Comparison of ENCODE assay signal across 29 mouse cellular contexts in genomic region chr2:84217116-84217515, GRCm38 (mm10).
DNase-seq lines count a peak whose midpoint lies in the region; ATAC-seq lines count a peak whose summit lies in the region.
"Had no signal": no experiment of that assay in that cellular context is flagged by ENCODE, and none has a peak within 500 bp of the region (broad histone marks: within the 10 kb centered on the region; RNA-seq: fewer than 3 reads in every experiment).

No protein-coding gene starts in this region.

- no peak overlapping the region for H3K4me3 ChIP-seq in midbrain, embryonic 11.5 days (ENCODE audit: low read depth, low read length)
- H3K4me3 ChIP-seq in midbrain, embryonic 15.5 days: no peak overlapping the region
- H3K4me3 ChIP-seq: embryonic facial prominence, embryonic 13.5 days; embryonic facial prominence, embryonic 15.5 days; erythroblast, embryonic 14.5 days; forebrain, embryonic 10.5 days; forebrain, embryonic 13.5 days; forebrain, embryonic 15.5 days had no signal

- no peaks in the 10 kb centered on the region for H3K9me3 ChIP-seq in midbrain, embryonic 11.5 days (ENCODE audit: control insufficient read depth, low read length)
- H3K9me3 ChIP-seq in midbrain, embryonic 15.5 days: no peaks in the 10 kb centered on the region
- H3K9me3 ChIP-seq: embryonic facial prominence, embryonic 13.5 days; embryonic facial prominence, embryonic 15.5 days; forebrain, embryonic 10.5 days; forebrain, embryonic 13.5 days; forebrain, embryonic 15.5 days; G1E had no signal

- ATAC-seq in midbrain, embryonic 11.5 days (ENCODE audit: low FRiP score): no peak
- no peak for ATAC-seq in midbrain, embryonic 15.5 days (replicated peaks)
- peak; percentile 81 for ATAC-seq in common myeloid progenitor, adult 5-6 weeks (replicated peaks; ENCODE audit: low read depth, poor library complexity, severe bottlenecking)
- peak; percentile 58 to 80; a peak in 3 of 4 replicates for ATAC-seq in hematopoietic stem cell, adult 5-6 weeks (replicated peaks in 1 of 2; ENCODE audit: insufficient read depth in 1 of 2, low FRiP score in 2 of 2, low TSS enrichment in 1 of 2, low read depth in 1 of 2, poor library complexity in 2 of 2, severe bottlenecking in 2 of 2)
- peak; percentile 57; the same call in 1 of the 2 replicates for ATAC-seq in megakaryocyte progenitor cell, adult 5-6 weeks (replicated peaks; ENCODE audit: poor library complexity)
- ATAC-seq: activated CD4-positive, CD25-positive, alpha-beta regulatory T cell, adult 4 months; CD4-positive, CD25-positive, alpha-beta regulatory T cell, adult 4 months; forebrain, embryonic 13.5 days; forebrain, embryonic 15.5 days; Patski had no signal

- 82% methylated on average over 1 of the region's 1 CpGs for WGBS in midbrain, embryonic 11.5 days
- 69% methylated on average over 1 of the region's 1 CpGs for WGBS in midbrain, embryonic 15.5 days

- intact Hi-C loops in gastrocnemius, postnatal 14 days (cut with DNase I; ENCODE audit: low total_unique reads): no loop called here

- H3K36me3 ChIP-seq in midbrain, embryonic 11.5 days (ENCODE audit: control insufficient read depth, insufficient read depth, low read length): no peaks in the 10 kb centered on the region
- no peaks in the 10 kb centered on the region for H3K36me3 ChIP-seq in midbrain, embryonic 15.5 days (replicated peaks)
- H3K36me3 ChIP-seq: embryonic facial prominence, embryonic 13.5 days; embryonic facial prominence, embryonic 15.5 days; forebrain, embryonic 10.5 days; forebrain, embryonic 15.5 days; G1E had no signal

- no peak overlapping the region for H3K9ac ChIP-seq in midbrain, embryonic 11.5 days (ENCODE audit: low read length)
- H3K9ac ChIP-seq in midbrain, embryonic 15.5 days: no peak overlapping the region
- H3K9ac ChIP-seq: embryonic facial prominence, embryonic 13.5 days; embryonic facial prominence, embryonic 15.5 days; forebrain, embryonic 13.5 days; forebrain, embryonic 15.5 days had no signal

- no peaks in the 10 kb centered on the region for H3K27me3 ChIP-seq in midbrain, embryonic 11.5 days (ENCODE audit: control insufficient read depth, insufficient read depth, low read length)
- no peaks in the 10 kb centered on the region for H3K27me3 ChIP-seq in midbrain, embryonic 15.5 days (replicated peaks)
- H3K27me3 ChIP-seq: CH12.LX; embryonic facial prominence, embryonic 13.5 days; embryonic facial prominence, embryonic 15.5 days; forebrain, embryonic 13.5 days; forebrain, embryonic 15.5 days had no signal

- no peak overlapping the region for H3K4me2 ChIP-seq in midbrain, embryonic 11.5 days
- H3K4me2 ChIP-seq in midbrain, embryonic 15.5 days: no peak overlapping the region
- H3K4me2 ChIP-seq: embryonic facial prominence, embryonic 13.5 days; embryonic facial prominence, embryonic 15.5 days; forebrain, embryonic 13.5 days; forebrain, embryonic 15.5 days had no signal

- H3K4me1 ChIP-seq in midbrain, embryonic 11.5 days (ENCODE audit: control insufficient read depth, insufficient read depth, low read length): no peaks in the 10 kb centered on the region
- H3K4me1 ChIP-seq in midbrain, embryonic 15.5 days: no peaks in the 10 kb centered on the region
- H3K4me1 ChIP-seq: embryonic facial prominence, embryonic 13.5 days; embryonic facial prominence, embryonic 15.5 days; forebrain, embryonic 10.5 days; forebrain, embryonic 13.5 days; forebrain, embryonic 15.5 days had no signal

- no peak overlapping the region for H3K27ac ChIP-seq in midbrain, embryonic 11.5 days (ENCODE audit: low read depth, low read length)
- H3K27ac ChIP-seq in midbrain, embryonic 15.5 days: no peak overlapping the region
- H3K27ac ChIP-seq: embryonic facial prominence, embryonic 13.5 days; embryonic facial prominence, embryonic 15.5 days; forebrain, embryonic 10.5 days; forebrain, embryonic 13.5 days; forebrain, embryonic 15.5 days had no signal

- DNase-seq in midbrain, embryonic 11.5 days (ENCODE audit: low spot score, missing footprints): peak; percentile 44
- no peak for DNase-seq in kidney, postnatal 4 days
- no peak for DNase-seq in neural tube, embryonic 10.5 days (ENCODE audit: extremely low spot score, low spot score)
- no peak for DNase-seq in gastrocnemius, postnatal 14 days
- DNase-seq: adrenal gland, adult 8-10 months; adrenal gland, postnatal 14 days; adrenal gland, postnatal 36 days; B cell, adult 2 months; cerebellum, adult 11-12 months; cerebellum, adult 2 months; cerebellum, adult 9-10 months; cerebellum, postnatal 10 days; cerebellum, postnatal 25 days; embryo, embryonic 11 days had no signal

Comparison
In these comparisons a context has a peak if more than half of its experiments do, and no peak if none do; other contexts are left out.
1. ATAC-seq: peak in common myeloid progenitor, adult 5-6 weeks (single experiment), hematopoietic stem cell, adult 5-6 weeks (2 of 2) and megakaryocyte progenitor cell, adult 5-6 weeks (single experiment); none in midbrain, embryonic 11.5 days (single experiment) and midbrain, embryonic 15.5 days (single experiment).